In the genomic region with DNA sequence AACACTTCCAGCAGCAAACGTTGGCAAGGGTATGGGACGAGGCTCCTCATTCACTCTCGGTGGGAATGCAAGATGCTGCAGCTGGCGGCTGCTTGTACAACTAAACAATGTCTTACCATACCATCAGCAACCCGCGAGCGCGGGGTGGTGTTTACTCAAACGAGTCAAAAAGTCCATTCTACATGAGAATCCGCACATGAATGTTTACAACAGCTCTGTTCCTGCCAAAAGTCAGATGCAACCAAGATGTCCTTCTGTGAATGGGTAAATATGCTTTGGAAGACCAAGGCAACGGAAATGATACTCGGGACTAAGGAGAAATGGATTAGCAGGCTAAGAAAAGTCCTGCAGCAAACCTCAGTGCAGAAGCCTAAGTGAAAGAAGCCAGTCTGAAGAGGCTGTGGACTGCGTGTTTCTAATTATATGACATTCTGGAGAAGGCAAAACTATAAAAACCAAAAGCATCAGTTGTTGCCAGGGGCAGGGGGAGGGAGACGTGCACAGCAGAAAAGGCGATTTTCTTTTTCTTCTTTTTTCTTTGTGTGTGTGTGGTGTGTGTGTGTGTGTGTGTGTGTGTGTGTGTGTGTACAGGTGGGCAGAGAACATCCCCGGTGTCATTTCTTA, we compare ENCODE assay signal across 22 mouse cellular contexts. TPM values are rescaled to one million over a fixed set of nuclear protein-coding genes. Genes with fewer than 3 reads are reported as not detected.
A peak's percentile ranks its signal among the peaks of the same experiment; 100 is the strongest.
DNase-seq lines count a peak whose midpoint lies in the region; ATAC-seq and TF ChIP-seq lines count a peak whose summit lies in the region.
"Had no signal": no experiment of that assay in that cellular context is flagged by ENCODE, and none has a peak within 500 bp of the region (broad histone marks: within the 10 kb centered on the region; RNA-seq: fewer than 3 reads in every experiment).

No protein-coding gene starts in this region.

- peak overlapping the region; percentile 0; the same call in 1 of the 2 replicates for H3K9ac ChIP-seq in lung, embryonic 16.5 days (ENCODE audit: low read length)
- H3K9ac ChIP-seq in embryonic facial prominence, embryonic 14.5 days (ENCODE audit: low read depth, low read length) = no peak overlapping the region
- H3K9ac ChIP-seq in limb, embryonic 12.5 days (replicated peaks) = no peak overlapping the region
- no peak overlapping the region for H3K9ac ChIP-seq in stomach, embryonic 15.5 days
- H3K9ac ChIP-seq: heart, embryonic 15.5 days had no signal

- TF ChIP-seq POLR2A in lung, adult 2 months (IDR thresholded peaks at IDR 0.05; ENCODE audit: borderline replicate concordance, extremely low read depth, low read depth, low read length) = no peak

- 43% methylated on average over 16 of the region's 16 CpGs for WGBS in lung, embryonic 16.5 days
- WGBS in lung, adult 2 months = 40% methylated on average over 16 of the region's 16 CpGs
- WGBS in embryonic facial prominence, embryonic 14.5 days = 52% methylated on average over 16 of the region's 16 CpGs
- WGBS in limb, embryonic 12.5 days = 66% methylated on average over 16 of the region's 16 CpGs
- 39% methylated on average over 16 of the region's 16 CpGs for WGBS in stomach, embryonic 15.5 days

- ATAC-seq in lung, embryonic 16.5 days (ENCODE audit: low read depth) = peak; percentile 96
- ATAC-seq in embryonic facial prominence, embryonic 14.5 days (ENCODE audit: low read depth) = peak; percentile 76; the same call in 1 of the 2 replicates
- no peak for ATAC-seq in limb, embryonic 12.5 days (ENCODE audit: insufficient number of reproducible peaks, insufficient read depth, low FRiP score, low TSS enrichment, low read depth)
- ATAC-seq in stomach, embryonic 15.5 days (ENCODE audit: insufficient read depth, low FRiP score, low read depth) = peak; percentile 35; the same call in 1 of the 2 replicates
- ATAC-seq: inflammation-experienced regulatory T-cells, adult 6 months had no signal

- H3K4me3 ChIP-seq in lung, embryonic 16.5 days (ENCODE audit: low read length) = no peak overlapping the region
- no peak overlapping the region for H3K4me3 ChIP-seq in lung, adult 2 months (replicated peaks; ENCODE audit: extremely low read depth, low read depth, low read length)
- peak overlapping the region; percentile 8; the same call in 1 of the 2 replicates for H3K4me3 ChIP-seq in embryonic facial prominence, embryonic 14.5 days (ENCODE audit: low read depth, low read length)
- no peak overlapping the region for H3K4me3 ChIP-seq in limb, embryonic 12.5 days (replicated peaks)
- H3K4me3 ChIP-seq in stomach, embryonic 15.5 days (replicated peaks) = no peak overlapping the region
- H3K4me3 ChIP-seq: heart, embryonic 15.5 days; hindbrain, embryonic 10.5 days had no signal

- peaks cover 6% of the 10 kb centered on the region; the same call in 1 of the 2 replicates for H3K4me1 ChIP-seq in lung, embryonic 16.5 days (replicated peaks; ENCODE audit: control insufficient read depth, insufficient read depth, low read length)
- H3K4me1 ChIP-seq in lung, adult 2 months (ENCODE audit: control insufficient read depth, insufficient read depth, low read length) = no peaks in the 10 kb centered on the region
- peaks cover 11% of the 10 kb centered on the region; the same call in 1 of the 2 replicates for H3K4me1 ChIP-seq in embryonic facial prominence, embryonic 14.5 days (ENCODE audit: control insufficient read depth, insufficient read depth, low read length)
- peaks cover 13% of the 10 kb centered on the region for H3K4me1 ChIP-seq in limb, embryonic 12.5 days (replicated peaks)
- H3K4me1 ChIP-seq in stomach, embryonic 15.5 days = 0 out of 2 replicates have a peak, but pooled peaks cover 9% of the 10 kb centered on the region
- H3K4me1 ChIP-seq: heart, embryonic 15.5 days; hindbrain, embryonic 10.5 days had no signal

- H3K27me3 ChIP-seq in lung, embryonic 16.5 days (ENCODE audit: control insufficient read depth, insufficient read depth, low read depth, low read length) = no peaks in the 10 kb centered on the region
- H3K27me3 ChIP-seq in embryonic facial prominence, embryonic 14.5 days (replicated peaks; ENCODE audit: control insufficient read depth, insufficient read depth, low read length) = no peaks in the 10 kb centered on the region
- H3K27me3 ChIP-seq in limb, embryonic 12.5 days = no peaks in the 10 kb centered on the region
- H3K27me3 ChIP-seq in stomach, embryonic 15.5 days (replicated peaks) = no peaks in the 10 kb centered on the region
- H3K27me3 ChIP-seq: heart, embryonic 15.5 days had no signal

- H3K4me2 ChIP-seq in lung, embryonic 16.5 days (ENCODE audit: low read depth, low read length) = peak overlapping the region; percentile 27
- peak overlapping the region; percentile 30 for H3K4me2 ChIP-seq in embryonic facial prominence, embryonic 14.5 days (ENCODE audit: low read depth, low read length)
- H3K4me2 ChIP-seq in limb, embryonic 12.5 days = no peak overlapping the region
- H3K4me2 ChIP-seq in stomach, embryonic 15.5 days = peak overlapping the region; percentile 11; the same call in 1 of the 2 replicates
- H3K4me2 ChIP-seq: heart, embryonic 15.5 days had no signal

- no peaks in the 10 kb centered on the region for H3K36me3 ChIP-seq in lung, embryonic 16.5 days (ENCODE audit: control insufficient read depth, insufficient read depth, low read length)
- H3K36me3 ChIP-seq in embryonic facial prominence, embryonic 14.5 days (ENCODE audit: control insufficient read depth, insufficient read depth, low read length) = no peaks in the 10 kb centered on the region
- no peaks in the 10 kb centered on the region for H3K36me3 ChIP-seq in limb, embryonic 12.5 days
- no peaks in the 10 kb centered on the region for H3K36me3 ChIP-seq in stomach, embryonic 15.5 days
- H3K36me3 ChIP-seq: G1E; heart, embryonic 15.5 days; hindbrain, embryonic 10.5 days had no signal

- no peak for TF ChIP-seq CTCF in lung, adult 2 months (IDR thresholded peaks at IDR 0.05; ENCODE audit: insufficient read depth, low read length)

- peak overlapping the region; percentile 87 for H3K27ac ChIP-seq in lung, embryonic 16.5 days (ENCODE audit: low read length)
- H3K27ac ChIP-seq in embryonic facial prominence, embryonic 14.5 days (replicated peaks; ENCODE audit: low read depth, low read length) = peak overlapping the region; percentile 88
- H3K27ac ChIP-seq in limb, embryonic 12.5 days = peak overlapping the region; percentile 73
- peak overlapping the region; percentile 79 for H3K27ac ChIP-seq in stomach, embryonic 15.5 days
- H3K27ac ChIP-seq: heart, embryonic 15.5 days; hindbrain, embryonic 10.5 days; macrophage had no signal

- DNase-seq in lung, adult 2 months = no peak
- peak; percentile 83 for DNase-seq in embryonic facial prominence, embryonic 14.5 days (ENCODE audit: low spot score)
- DNase-seq in spleen, adult 12 weeks (ENCODE audit: low spot score) = no peak
- DNase-seq in thymus, adult 18-20 months = no peak
- no peak for DNase-seq in adrenal gland, adult (ENCODE audit: inconsistent age in 2 of 2, low spot score in 1 of 2)
- DNase-seq: adrenal gland, postnatal 25 days; cerebellum, postnatal 10 days; embryo, embryonic 11 days; heart, adult 11 months; kidney, postnatal 36 days; layer of hippocampus, postnatal 36 days; midbrain, embryonic 14.5 days; right cerebral cortex, postnatal 25 days; thymus, postnatal 25 days had no signal

- no peaks in the 10 kb centered on the region for H3K9me3 ChIP-seq in lung, embryonic 16.5 days (ENCODE audit: control insufficient read depth, low read length)
- H3K9me3 ChIP-seq in embryonic facial prominence, embryonic 14.5 days (ENCODE audit: control insufficient read depth, low read length) = no peaks in the 10 kb centered on the region
- H3K9me3 ChIP-seq in limb, embryonic 12.5 days = no peaks in the 10 kb centered on the region
- H3K9me3 ChIP-seq in stomach, embryonic 15.5 days = no peaks in the 10 kb centered on the region
- H3K9me3 ChIP-seq: G1E; heart, embryonic 15.5 days; hindbrain, embryonic 10.5 days had no signal

RNA-seq across cellular contexts. Expression of gene Col1a1, which starts 39.2 kb away (rescaled TPM):
- 1,180 and 1,421 TPM in 2 replicates for polyA plus RNA-seq in lung, embryonic 16.5 days (2015; fragmentation: Nextera tagmentation; extraction: Ambion mirVana)
- 108 and 115 TPM in 2 replicates for polyA plus RNA-seq in lung, adult 2 months (2012; rRNA removed)
- 3,653 and 4,731 TPM in 2 replicates for polyA plus RNA-seq in embryonic facial prominence, embryonic 14.5 days (2014; fragmentation: Nextera tagmentation; extraction: Ambion mirVana)
- 290 and 351 TPM in 2 replicates for polyA plus RNA-seq in limb, embryonic 12.5 days (2016; fragmentation: Nextera tagmentation; extraction: Ambion mirVana)
- 1,375 and 1,459 TPM in 2 replicates for polyA plus RNA-seq in stomach, embryonic 15.5 days (2015; fragmentation: Nextera tagmentation; extraction: Ambion mirVana)
- polyA plus RNA-seq: G1E had no signal
